Mouse (Mus musculus) heart, adult 2 months (tissue): Measurements from ENCODE around the gene Fam71f2. TPM values are rescaled to one million over a fixed set of nuclear protein-coding genes. Genes with fewer than 3 reads are reported as not detected.

Experiments
- DNase-seq, 2 experiments: peaks; one replicate each; pipeline ENCODE4 v3.0.0; 2021
- H3K27ac ChIP-seq: fragments of 200-600 bp; 2 replicates; pipeline ENCODE4 v1.8.1; 2022
- H3K27me3 ChIP-seq: fragments of 200-500 bp; 2 replicates; pipeline ENCODE4 v1.6.1; 2012; ENCODE audit warnings: mild to moderate bottlenecking, low read length, inconsistent platforms, mixed read lengths; ENCODE audit not compliant: control insufficient read depth, insufficient read depth
- H3K36me3 ChIP-seq: fragments of 200-500 bp; 2 replicates; pipeline ENCODE4 v1.6.1; 2012; ENCODE audit warnings: low read length, inconsistent platforms; ENCODE audit not compliant: control insufficient read depth, insufficient read depth
- H3K4me1 ChIP-seq: fragments of 200-500 bp; 2 replicates; pipeline ENCODE4 v1.6.1; 2011; ENCODE audit warnings: low read length; ENCODE audit not compliant: control insufficient read depth, insufficient read depth
- H3K4me3 ChIP-seq: fragments of 200-600 bp; 2 replicates; pipeline ENCODE4 v1.8.1; 2022
- H3K79me2 ChIP-seq: fragments of 200-500 bp; replicated peaks from 2 replicates; pipeline ENCODE4 v1.6.1; 2012; ENCODE audit warnings: mild to moderate bottlenecking, inconsistent platforms, low read length, moderate library complexity, mixed read lengths; ENCODE audit not compliant: control insufficient read depth, insufficient read depth
- H3K9ac ChIP-seq: fragments of 200-500 bp; 2 replicates; pipeline ENCODE4 v1.6.1; 2012; ENCODE audit warnings: low read depth, mild to moderate bottlenecking, control low read depth, inconsistent platforms, low read length, mixed read lengths
- CTCF ChIP-seq: fragments of 200-600 bp; IDR thresholded peaks from 2 replicates; pipeline ENCODE4 v1.8.1; 2022; ENCODE audit warnings: antibody characterized with exemption, mild to moderate bottlenecking, moderate library complexity
- EP300 ChIP-seq: fragments of 200-500 bp; IDR thresholded peaks from 2 replicates; pipeline ENCODE4 v1.6.1; 2011; ENCODE audit warnings: low read depth, low read length, control low read depth; ENCODE audit not compliant: insufficient read depth
- POLR2A ChIP-seq: fragments of 200-500 bp; IDR thresholded peaks from 2 replicates; pipeline ENCODE4 v1.6.1; 2011; ENCODE audit warnings: mild to moderate bottlenecking, low read depth, low read length, control low read depth; ENCODE audit not compliant: insufficient read depth
- WGBS: fragments of 180-500 bp; shearing (Covaris S2); methylation state at CpG from one replicate; pipeline ENCODE4 v1.1.7; 2018; 5-methylcytosine and 5-hydroxymethylcytosine counted together
- intact Hi-C: fragments of 180-260 bp; cut with DNase I; formaldehyde crosslinking; loops from one replicate; pipeline ENCODE4 v1.15.1; 2025
- polyA plus RNA-seq: library from polyadenylated mRNA; depleted of rRNA; stranded (reverse); fragments of >200 nt; gene quantifications from 2 replicates; pipeline ENCODE4 v1.2.3, GENCODE M21; 2012; rRNA removed
- total RNA-seq, 2 experiments: library from RNA; stranded (reverse); gene quantifications; 2 replicates each; pipeline ENCODE4 v1.2.3; 2021

The Fam71f2 gene
- total and polyA plus RNA-seq, 3 experiments: 0.70 TPM; not detected in 2

DNA sequence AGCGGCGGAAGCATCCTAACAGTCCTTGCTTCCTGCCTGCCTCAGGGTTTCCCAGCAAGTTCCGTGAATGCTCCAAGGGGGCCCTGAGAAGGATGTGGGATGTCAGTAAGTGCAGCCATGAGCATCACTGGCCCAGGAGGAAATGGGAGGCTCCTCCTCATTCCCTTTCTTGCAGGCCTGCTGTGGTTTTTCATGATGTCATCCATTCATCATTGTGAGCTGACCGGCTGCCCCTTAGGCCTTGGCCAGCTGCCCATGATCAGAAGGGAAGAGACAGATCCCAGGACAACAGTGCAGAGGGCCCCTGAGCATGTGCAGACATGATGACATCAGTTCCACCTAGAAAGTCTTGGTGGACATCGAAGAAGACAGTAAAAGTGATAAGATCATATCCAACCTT is 39.5 kb downstream of the Fam71f2 start, which contains the start of gene Fam71f1:
Fam71f1 (plus strand) TSS at position 262 of the 400 bp plus-strand sequence.
- Histone ChIP-seq H3K79me2 (no peaks in the 10 kb centered on the region), H3K27ac (no peak within 1 kb of the TSS), H3K4me1 (peaks cover 1% of the 10 kb centered on the region; the same call in 1 of the 2 replicates), H3K9ac (no peak within 1 kb of the TSS), H3K36me3 (no peaks in the 10 kb centered on the region), H3K27me3 (no peaks in the 10 kb centered on the region), H3K4me3 (no peak within 1 kb of the TSS)
- TF ChIP-seq POLR2A: no peak
- no peak for TF ChIP-seq CTCF
- TF ChIP-seq EP300: no peak
- peak in 1 of 2 experiments; percentile 16 for DNase-seq
- intact Hi-C loops: no loop called here
- 27% methylated on average over 5 of the region's 5 CpGs for WGBS

DNA sequence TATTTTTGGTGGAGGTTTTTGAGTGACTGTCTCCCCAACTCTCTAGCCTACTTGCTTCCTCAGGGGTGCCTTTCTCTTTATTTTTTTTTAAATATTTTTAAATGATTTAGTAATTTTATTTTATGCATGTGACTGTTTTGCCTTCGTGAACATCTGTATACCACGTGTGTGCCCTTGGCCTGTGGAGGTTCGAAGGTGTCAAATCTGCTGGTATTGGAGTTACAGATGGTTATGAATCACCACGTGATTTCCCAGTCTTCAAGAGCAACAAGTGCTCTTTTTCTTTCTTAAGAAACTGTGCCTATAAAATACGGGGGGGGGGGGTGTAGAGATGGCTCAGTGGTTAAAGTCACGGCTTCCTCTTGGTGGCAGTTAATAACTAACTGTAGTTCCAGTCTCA is 42.2 kb downstream of the Fam71f2 start:
- intact Hi-C loops: no loop called here
- no peak for DNase-seq
- no peaks in the 10 kb centered on the region for H3K36me3 ChIP-seq
- H3K79me2 ChIP-seq: no peaks in the 10 kb centered on the region
- no peak for TF ChIP-seq POLR2A
- no peak for TF ChIP-seq CTCF
- TF ChIP-seq EP300: no peak
- 82% methylated on average over 6 of the region's 6 CpGs for WGBS
- H3K4me1 ChIP-seq: no peaks in the 10 kb centered on the region; the same call in 1 of the 2 replicates
- H3K4me3 ChIP-seq: no peak overlapping the region
- H3K27ac ChIP-seq: no peak overlapping the region
- no peak overlapping the region for H3K9ac ChIP-seq
- no peaks in the 10 kb centered on the region for H3K27me3 ChIP-seq

- intact Hi-C loops: no loop called here
- H3K79me2 ChIP-seq: no peaks in the 10 kb centered on the region
- no peaks in the 10 kb centered on the region for H3K27me3 ChIP-seq
- no peak overlapping the region for H3K27ac ChIP-seq
- no peak overlapping the region for H3K9ac ChIP-seq
- no peak overlapping the region for H3K4me3 ChIP-seq
- TF ChIP-seq POLR2A (no peak), CTCF (no peak), EP300 (no peak)
- WGBS: 94% methylated on average over 7 of the region's 7 CpGs
- H3K36me3 ChIP-seq: no peaks in the 10 kb centered on the region
- no peaks in the 10 kb centered on the region for H3K4me1 ChIP-seq
- DNase-seq: no peak
Observed at GRCm38 (mm10) chr6:29322147-29322546, 42.8 kb downstream of the Fam71f2 start.

DNA sequence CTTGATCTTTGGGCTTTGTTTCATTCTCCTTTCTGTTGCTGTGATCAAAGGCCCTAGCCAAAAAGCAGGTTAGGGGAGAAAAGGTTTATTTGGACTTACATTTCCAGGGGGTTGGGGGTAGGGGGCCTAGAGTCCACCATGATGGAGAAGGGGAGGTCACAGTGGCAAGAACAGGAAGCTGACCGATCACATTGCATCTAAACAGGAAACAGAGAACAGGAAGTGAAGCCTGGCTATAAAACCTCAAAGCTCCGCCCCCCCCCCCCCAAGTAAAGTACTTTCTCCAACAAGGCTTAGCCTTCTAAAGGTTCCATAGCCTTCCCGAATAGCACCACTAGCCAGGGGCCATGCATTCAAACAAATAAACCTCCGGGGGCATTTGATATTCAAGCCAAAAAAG is 43.3 kb downstream of the Fam71f2 start:
- Histone ChIP-seq H3K79me2 (no peaks in the 10 kb centered on the region), H3K36me3 (no peaks in the 10 kb centered on the region), H3K9ac (no peak overlapping the region), H3K27me3 (no peaks in the 10 kb centered on the region), H3K27ac (no peak overlapping the region), H3K4me1 (no peaks in the 10 kb centered on the region), H3K4me3 (no peak overlapping the region)
- intact Hi-C loops: no loop called here
- no peak for DNase-seq
- WGBS: 52% methylated on average over 4 of the region's 4 CpGs
- no peak for TF ChIP-seq EP300
- no peak for TF ChIP-seq POLR2A
- TF ChIP-seq CTCF: no peak

DNA sequence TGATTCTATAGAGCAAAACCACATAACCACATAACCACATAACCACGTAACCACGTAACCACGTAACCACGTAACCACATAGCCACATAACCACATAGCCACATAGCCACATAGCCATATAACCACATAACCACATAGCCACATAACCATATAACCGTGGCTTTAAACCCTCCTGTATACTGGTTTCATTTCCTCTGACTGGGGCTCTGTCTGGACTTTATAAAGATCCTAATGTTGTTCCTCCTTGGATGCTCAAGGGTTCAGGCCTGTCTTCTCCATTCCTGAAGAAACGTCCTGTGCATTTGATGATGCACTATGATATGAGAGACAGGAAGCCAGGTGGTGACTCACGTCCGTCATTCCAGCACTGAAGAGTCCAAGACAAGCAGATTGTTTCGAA is 47.6 kb downstream of the Fam71f2 start:
- Histone ChIP-seq H3K79me2 (no peaks in the 10 kb centered on the region), H3K36me3 (no peaks in the 10 kb centered on the region), H3K4me1 (no peaks in the 10 kb centered on the region), H3K27me3 (no peaks in the 10 kb centered on the region), H3K4me3 (no peak overlapping the region), H3K9ac (no peak overlapping the region), H3K27ac (no peak overlapping the region)
- intact Hi-C loops: no loop called here
- DNase-seq: no peak
- TF ChIP-seq EP300 (no peak), CTCF (no peak), POLR2A (no peak)
- 70% methylated on average over 9 of the region's 9 CpGs for WGBS

DNA sequence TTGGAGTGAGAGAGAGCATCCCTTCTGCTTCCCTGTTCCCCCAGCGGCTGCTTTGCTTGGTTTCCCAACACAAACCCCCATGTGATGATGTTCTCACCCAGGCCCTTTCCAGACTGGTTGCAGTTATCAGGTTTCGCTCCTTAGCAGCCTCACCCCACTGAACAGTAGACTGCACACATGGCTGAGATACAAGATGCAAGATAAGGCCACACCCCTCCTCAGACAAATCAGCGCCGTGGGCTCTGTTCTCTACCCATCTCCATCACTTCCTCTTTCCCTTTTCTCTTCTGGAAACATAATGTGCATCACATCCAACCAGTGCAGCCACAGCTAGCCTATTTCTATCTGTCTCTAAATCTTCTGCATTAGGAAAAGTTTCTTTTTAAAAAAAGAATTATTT is 50.1 kb downstream of the Fam71f2 start:
- Histone ChIP-seq H3K36me3 (no peaks in the 10 kb centered on the region), H3K79me2 (no peaks in the 10 kb centered on the region), H3K4me1 (no peaks in the 10 kb centered on the region), H3K4me3 (no peak overlapping the region), H3K27ac (no peak overlapping the region), H3K9ac (no peak overlapping the region), H3K27me3 (no peaks in the 10 kb centered on the region)
- no peak for DNase-seq
- intact Hi-C loops: no loop called here
- WGBS: 52% methylated on average over 4 of the region's 4 CpGs
- TF ChIP-seq POLR2A: no peak
- TF ChIP-seq EP300: no peak
- TF ChIP-seq CTCF: no peak

Other genes with a start within 250 kb of the Fam71f2 start
- under 1 TPM; 0.08 to 0.30 TPM for gene Lep, start 219.4 kb upstream of the Fam71f2 start, total RNA-seq
- 1.7 and 1.9 TPM in 2 replicates for gene Lep, start 219.4 kb upstream of the Fam71f2 start, polyA plus RNA-seq
- 10 to 100 TPM; 18.4 to 18.8 TPM for gene Rbm28, start 114.6 kb upstream of the Fam71f2 start, total RNA-seq
- gene Rbm28, start 114.6 kb upstream of the Fam71f2 start, polyA plus RNA-seq: 4.6 and 13.2 TPM in 2 replicates
- gene Prrt4, start 100.0 kb upstream of the Fam71f2 start, total RNA-seq: 1 to 10 TPM; 2.2 TPM
- 2.0 and 2.2 TPM in 2 replicates for gene Prrt4, start 100.0 kb upstream of the Fam71f2 start, polyA plus RNA-seq
- gene Impdh1, start 63.2 kb upstream of the Fam71f2 start, total RNA-seq: 10 to 100 TPM; 17.8 to 18.9 TPM
- 34.2 and 36.3 TPM in 2 replicates for gene Impdh1, start 63.2 kb upstream of the Fam71f2 start, polyA plus RNA-seq
- gene Hilpda, start 7.1 kb upstream of the Fam71f2 start, total RNA-seq: 1 to 10 TPM; 5.3 TPM
- gene Hilpda, start 7.1 kb upstream of the Fam71f2 start, polyA plus RNA-seq: 12.1 and 15.8 TPM in 2 replicates
- not detected for gene Fam71f1, start 39.5 kb downstream of the Fam71f2 start, total RNA-seq
- gene Fam71f1, start 39.5 kb downstream of the Fam71f2 start, polyA plus RNA-seq: 0.12 TPM in 1 of 2 replicates, not detected in the other
- gene Calu, start 68.5 kb downstream of the Fam71f2 start, total RNA-seq: 100 to 1,000 TPM; 227 to 232 TPM
- 102 and 178 TPM in 2 replicates for gene Calu, start 68.5 kb downstream of the Fam71f2 start, polyA plus RNA-seq
- not detected for gene Opn1sw, start 108.9 kb downstream of the Fam71f2 start, total RNA-seq
- gene Opn1sw, start 108.9 kb downstream of the Fam71f2 start, polyA plus RNA-seq: 0.67 TPM in 1 of 2 replicates, not detected in the other
- 1 to 10 TPM; 1.7 to 2.4 TPM for gene Ccdc136, start 116.7 kb downstream of the Fam71f2 start, total RNA-seq
- 2.1 and 3.0 TPM in 2 replicates for gene Ccdc136, start 116.7 kb downstream of the Fam71f2 start, polyA plus RNA-seq
- gene Flnc, start 153.7 kb downstream of the Fam71f2 start, total RNA-seq: 100 to 1,000 TPM; 192 to 222 TPM
- 56.0 and 69.0 TPM in 2 replicates for gene Flnc, start 153.7 kb downstream of the Fam71f2 start, polyA plus RNA-seq
- gene Atp6v1f, start 188.1 kb downstream of the Fam71f2 start, total RNA-seq: 100 to 1,000 TPM; 109 to 125 TPM
- gene Atp6v1f, start 188.1 kb downstream of the Fam71f2 start, polyA plus RNA-seq: 186 and 208 TPM in 2 replicates
- not detected for gene Atp6v1fnb, start 191.8 kb downstream of the Fam71f2 start, total RNA-seq
- gene Atp6v1fnb, start 191.8 kb downstream of the Fam71f2 start, polyA plus RNA-seq: not detected in 2 replicates
- 1 to 10 TPM; 2.3 to 3.0 TPM for gene Kcp, start 228.4 kb downstream of the Fam71f2 start, total RNA-seq
- gene Kcp, start 228.4 kb downstream of the Fam71f2 start, polyA plus RNA-seq: 8.5 and 9.8 TPM in 2 replicates
- gene Irf5, start 247.0 kb downstream of the Fam71f2 start, total RNA-seq: 1 to 10 TPM; 2.7 to 3.6 TPM
- gene Irf5, start 247.0 kb downstream of the Fam71f2 start, polyA plus RNA-seq: 4.9 and 7.5 TPM in 2 replicates